Mouse (Mus musculus): ENCODE measurements around the gene Wdfy3. TPM values are rescaled to one million over a fixed set of nuclear protein-coding genes. Genes with fewer than 3 reads are reported as not detected.

Gene Wdfy3
- total and polyA plus RNA-seq, 2 experiments from 2014 or later = 5.2 to 25.8 TPM

- TF ChIP-seq EP300 (IDR thresholded peaks at IDR 0.05; ENCODE audit: low read depth) (no peak), CTCF (IDR thresholded peaks at IDR 0.05; ENCODE audit: low read depth) (no peak)
- peaks cover 47% of the 10 kb centered on the region for H3K36me3 ChIP-seq (replicated peaks; ENCODE audit: control insufficient read depth, insufficient read depth, low read length)
- H3K9ac ChIP-seq (replicated peaks; ENCODE audit: low read depth, low read length) = no peak overlapping the region
- ATAC-seq (ENCODE audit: insufficient read depth, low read depth) (no peak), DNase-seq (ENCODE audit: low spot score) (no peak)
- WGBS = 97% methylated on average over 11 of the region's 11 CpGs
- H3K4me1 ChIP-seq (ENCODE audit: control insufficient read depth, insufficient read depth) = no peaks in the 10 kb centered on the region
- no peaks in the 10 kb centered on the region for H3K27me3 ChIP-seq (ENCODE audit: control insufficient read depth, insufficient read depth, low read length)
- H3K4me2 ChIP-seq (ENCODE audit: low read depth, low read length) = no peak overlapping the region
- H3K4me3 ChIP-seq (ENCODE audit: low read depth, low read length) = no peak overlapping the region
- H3K27ac ChIP-seq (ENCODE audit: low read depth) = no peak overlapping the region
- H3K9me3 ChIP-seq (replicated peaks; ENCODE audit: control insufficient read depth, low read length) = no peaks in the 10 kb centered on the region
Measured at GRCm38 (mm10) chr5:102023376-102023775, 46.3 kb downstream of the Wdfy3 start.

GRCm38 (mm10) chr5:102022018-102022898 is 47.5 kb downstream of the Wdfy3 start:
- no peaks in the 10 kb centered on the region for H3K4me1 ChIP-seq (ENCODE audit: control insufficient read depth, insufficient read depth)
- no peak for DNase-seq (ENCODE audit: low spot score)
- TF ChIP-seq CTCF (IDR thresholded peaks at IDR 0.05; ENCODE audit: low read depth) = no peak
- no peak for TF ChIP-seq EP300 (IDR thresholded peaks at IDR 0.05; ENCODE audit: low read depth)

GRCm38 (mm10) chr5:102014235-102014634 is 55.5 kb downstream of the Wdfy3 start:
- H3K27ac ChIP-seq (ENCODE audit: low read depth) = no peak overlapping the region
- peaks cover 13% of the 10 kb centered on the region; the same call in 1 of the 2 replicates for H3K36me3 ChIP-seq (replicated peaks; ENCODE audit: control insufficient read depth, insufficient read depth, low read length)
- DNase-seq (ENCODE audit: low spot score) = peak; percentile 18
- H3K4me1 ChIP-seq (ENCODE audit: control insufficient read depth, insufficient read depth) = no peaks in the 10 kb centered on the region
- TF ChIP-seq CTCF (IDR thresholded peaks at IDR 0.05; ENCODE audit: low read depth) = no peak
- no peak for TF ChIP-seq EP300 (IDR thresholded peaks at IDR 0.05; ENCODE audit: low read depth)
- H3K9me3 ChIP-seq (replicated peaks; ENCODE audit: control insufficient read depth, low read length) = no peaks in the 10 kb centered on the region
- ATAC-seq (ENCODE audit: insufficient read depth, low read depth) = no peak
- H3K27me3 ChIP-seq (ENCODE audit: control insufficient read depth, insufficient read depth, low read length) = no peaks in the 10 kb centered on the region
- H3K4me3 ChIP-seq (ENCODE audit: low read depth, low read length) = no peak overlapping the region
- WGBS = 65% methylated on average over 8 of the region's 8 CpGs
- no peak overlapping the region for H3K9ac ChIP-seq (replicated peaks; ENCODE audit: low read depth, low read length)
- no peak overlapping the region for H3K4me2 ChIP-seq (ENCODE audit: low read depth, low read length)

More at GRCm38 (mm10) chr5:102022018-102022898, 47.5 kb downstream of the Wdfy3 start:
- 90% methylated on average over 16 of the region's 16 CpGs for WGBS
- ATAC-seq (ENCODE audit: insufficient read depth, low read depth) = no peak
- Histone ChIP-seq H3K4me2 (ENCODE audit: low read depth, low read length) (no peak overlapping the region), H3K27ac (ENCODE audit: low read depth) (no peak overlapping the region), H3K9ac (replicated peaks; ENCODE audit: low read depth, low read length) (no peak overlapping the region), H3K36me3 (replicated peaks; ENCODE audit: control insufficient read depth, insufficient read depth, low read length) (peaks cover 47% of the 10 kb centered on the region), H3K9me3 (replicated peaks; ENCODE audit: control insufficient read depth, low read length) (no peaks in the 10 kb centered on the region), H3K27me3 (ENCODE audit: control insufficient read depth, insufficient read depth, low read length) (no peaks in the 10 kb centered on the region), H3K4me3 (ENCODE audit: low read depth, low read length) (no peak overlapping the region)

GRCm38 (mm10) chr5:102013781-102014180 is 55.9 kb downstream of the Wdfy3 start:
- H3K4me1 ChIP-seq (ENCODE audit: control insufficient read depth, insufficient read depth) = no peaks in the 10 kb centered on the region
- H3K4me3 ChIP-seq (ENCODE audit: low read depth, low read length) = no peak overlapping the region
- H3K27ac ChIP-seq (ENCODE audit: low read depth) = no peak overlapping the region
- H3K9me3 ChIP-seq (replicated peaks; ENCODE audit: control insufficient read depth, low read length) = no peaks in the 10 kb centered on the region
- no peaks in the 10 kb centered on the region for H3K27me3 ChIP-seq (ENCODE audit: control insufficient read depth, insufficient read depth, low read length)
- peaks cover 14% of the 10 kb centered on the region for H3K36me3 ChIP-seq (replicated peaks; ENCODE audit: control insufficient read depth, insufficient read depth, low read length)
- no peak overlapping the region for H3K9ac ChIP-seq (replicated peaks; ENCODE audit: low read depth, low read length)
- 88% methylated on average over 7 of the region's 7 CpGs for WGBS
- ATAC-seq (ENCODE audit: insufficient read depth, low read depth) (no peak), DNase-seq (ENCODE audit: low spot score) (no peak)
- TF ChIP-seq EP300 (IDR thresholded peaks at IDR 0.05; ENCODE audit: low read depth) = no peak
- no peak overlapping the region for H3K4me2 ChIP-seq (ENCODE audit: low read depth, low read length)

GRCm38 (mm10) chr5:102010961-102011360 is 58.8 kb downstream of the Wdfy3 start:
- 64% methylated on average over 2 of the region's 2 CpGs for WGBS
- H3K4me2 ChIP-seq (ENCODE audit: low read depth, low read length) = no peak overlapping the region
- no peak for TF ChIP-seq EP300 (IDR thresholded peaks at IDR 0.05; ENCODE audit: low read depth)

More at GRCm38 (mm10) chr5:102010961-102011360, 58.8 kb downstream of the Wdfy3 start:
- Histone ChIP-seq H3K27me3 (ENCODE audit: control insufficient read depth, insufficient read depth, low read length) (no peaks in the 10 kb centered on the region), H3K27ac (ENCODE audit: low read depth) (no peak overlapping the region), H3K9me3 (replicated peaks; ENCODE audit: control insufficient read depth, low read length) (no peaks in the 10 kb centered on the region), H3K9ac (replicated peaks; ENCODE audit: low read depth, low read length) (no peak overlapping the region), H3K4me3 (ENCODE audit: low read depth, low read length) (no peak overlapping the region), H3K36me3 (replicated peaks; ENCODE audit: control insufficient read depth, insufficient read depth, low read length) (peaks cover 13% of the 10 kb centered on the region), H3K4me1 (ENCODE audit: control insufficient read depth, insufficient read depth) (0 out of 2 replicates have a peak, but pooled peaks cover 6% of the 10 kb centered on the region)
- DNase-seq (ENCODE audit: low spot score) (no peak), ATAC-seq (ENCODE audit: insufficient read depth, low read depth) (no peak)

Data from heart, postnatal 0 days (tissue).